Mouse (Mus musculus): ENCODE data around the gene Gm28230.
A peak's percentile ranks its signal among the peaks of the same experiment; 100 is the strongest.

Gene Gm28230

DNA sequence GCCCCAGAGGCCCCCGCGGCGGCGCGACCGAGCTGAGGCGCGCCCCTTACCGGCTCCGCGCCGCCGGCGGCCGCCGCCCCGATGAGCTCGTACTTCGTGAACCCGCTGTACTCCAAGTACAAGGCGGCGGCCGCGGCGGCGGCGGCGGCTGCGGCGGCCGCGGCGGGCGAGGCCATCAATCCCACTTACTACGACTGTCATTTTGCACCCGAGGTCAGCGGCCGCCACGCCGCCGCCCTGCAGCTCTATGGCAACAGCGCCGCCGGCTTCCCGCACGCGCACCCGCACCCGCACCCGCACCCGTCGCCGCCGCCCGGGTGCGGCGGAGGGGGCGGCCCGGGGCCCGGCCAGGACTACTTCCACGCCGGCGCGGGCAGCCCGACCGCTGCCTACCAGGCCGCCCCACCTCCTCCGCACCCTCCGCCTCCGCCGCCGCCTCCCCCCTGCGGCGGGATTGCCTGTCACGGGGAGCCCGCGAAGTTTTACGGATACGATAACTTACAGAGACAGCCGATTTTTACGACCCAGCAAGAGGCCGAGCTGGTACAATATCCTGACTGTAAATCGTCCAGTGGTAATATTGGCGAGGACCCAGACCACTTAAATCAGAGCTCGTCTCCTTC lies 20.9 kb upstream of the Gm28230 start:
- no peak for DNase-seq

- no peak for DNase-seq
Measured at GRCm38 (mm10) chr2:74706393-74706960, 20.1 kb upstream of the Gm28230 start.

DNA sequence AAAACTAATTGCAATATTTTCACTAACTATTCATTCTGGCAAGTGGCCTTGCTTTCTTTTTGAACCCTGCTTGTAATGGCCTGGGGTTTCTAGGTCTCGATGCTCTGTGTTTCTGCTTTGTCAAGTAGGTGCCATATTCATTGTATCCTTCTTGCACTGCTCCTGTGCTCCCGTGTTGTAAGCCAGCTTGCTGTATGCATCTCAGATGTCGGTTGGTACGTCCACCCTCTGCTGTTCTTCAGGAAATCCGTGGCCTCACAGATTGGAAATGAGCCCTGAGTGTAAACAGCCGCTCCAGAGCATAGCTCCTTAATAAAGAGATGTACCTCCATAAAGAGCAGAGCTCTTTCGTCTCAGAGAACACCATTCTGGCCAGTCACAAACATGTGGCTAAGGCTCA lies 18.9 kb upstream of the Gm28230 start:
- DNase-seq: no peak

- DNase-seq: no peak
Measured at GRCm38 (mm10) chr2:74708676-74709075, 17.9 kb upstream of the Gm28230 start.

GRCm38 (mm10) chr2:74709465-74710419 lies 16.8 kb upstream of the Gm28230 start:
- DNase-seq: no peak

GRCm38 (mm10) chr2:74710929-74711543 lies 15.5 kb upstream of the Gm28230 start:
- no peak for DNase-seq

DNA sequence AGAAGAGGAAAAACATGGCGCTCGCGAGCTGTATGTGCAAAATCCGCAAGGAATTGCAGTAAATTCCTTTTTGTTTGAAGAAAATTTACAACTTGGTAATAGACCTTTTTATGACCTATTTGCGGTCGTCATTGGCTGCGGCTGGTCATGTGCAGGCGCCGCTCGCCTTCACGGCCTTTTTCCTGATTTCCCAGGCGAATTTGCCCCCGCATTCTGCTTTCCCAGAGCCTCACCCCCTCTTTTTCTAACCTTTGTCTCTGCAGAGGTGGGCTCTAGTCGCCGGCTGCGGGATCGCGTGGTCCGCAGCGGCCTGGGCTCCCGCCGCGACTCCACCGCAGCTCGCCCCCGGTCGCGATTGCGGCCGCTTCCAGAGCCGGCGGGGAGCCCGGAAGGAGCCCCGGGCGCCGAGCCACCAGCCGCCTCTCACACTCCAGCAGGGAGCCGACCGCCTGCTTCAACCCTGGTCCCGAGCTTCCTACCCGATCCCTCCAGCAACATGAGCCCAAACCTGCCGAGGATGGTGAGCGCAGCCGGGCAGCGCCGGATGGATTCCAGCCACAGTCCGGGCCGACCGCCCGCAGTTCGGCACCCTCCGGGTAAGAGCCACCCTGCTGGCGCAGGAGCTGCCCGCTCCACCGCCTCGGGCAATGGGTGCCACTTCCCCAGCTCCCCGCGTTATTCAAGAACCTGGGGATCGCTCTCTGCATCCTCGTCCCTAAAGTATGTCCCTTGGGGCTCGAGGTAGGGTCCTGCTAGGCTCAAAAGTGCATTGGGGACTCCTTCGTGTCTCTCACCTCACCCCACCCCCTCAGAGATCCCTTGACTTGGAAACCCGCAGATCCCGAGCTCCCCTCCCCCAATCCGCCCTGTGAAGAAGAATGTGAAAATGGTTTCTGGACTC lies 14.6 kb upstream of the Gm28230 start, which contains the start of the genes Hoxd3 and Hoxd4:
TSS of gene Hoxd3 (plus strand) at position 207 of the 901 bp plus-strand sequence.
TSS of gene Hoxd4 (plus strand) at position 209 of the 901 bp plus-strand sequence.
- DNase-seq: no peak

DNA sequence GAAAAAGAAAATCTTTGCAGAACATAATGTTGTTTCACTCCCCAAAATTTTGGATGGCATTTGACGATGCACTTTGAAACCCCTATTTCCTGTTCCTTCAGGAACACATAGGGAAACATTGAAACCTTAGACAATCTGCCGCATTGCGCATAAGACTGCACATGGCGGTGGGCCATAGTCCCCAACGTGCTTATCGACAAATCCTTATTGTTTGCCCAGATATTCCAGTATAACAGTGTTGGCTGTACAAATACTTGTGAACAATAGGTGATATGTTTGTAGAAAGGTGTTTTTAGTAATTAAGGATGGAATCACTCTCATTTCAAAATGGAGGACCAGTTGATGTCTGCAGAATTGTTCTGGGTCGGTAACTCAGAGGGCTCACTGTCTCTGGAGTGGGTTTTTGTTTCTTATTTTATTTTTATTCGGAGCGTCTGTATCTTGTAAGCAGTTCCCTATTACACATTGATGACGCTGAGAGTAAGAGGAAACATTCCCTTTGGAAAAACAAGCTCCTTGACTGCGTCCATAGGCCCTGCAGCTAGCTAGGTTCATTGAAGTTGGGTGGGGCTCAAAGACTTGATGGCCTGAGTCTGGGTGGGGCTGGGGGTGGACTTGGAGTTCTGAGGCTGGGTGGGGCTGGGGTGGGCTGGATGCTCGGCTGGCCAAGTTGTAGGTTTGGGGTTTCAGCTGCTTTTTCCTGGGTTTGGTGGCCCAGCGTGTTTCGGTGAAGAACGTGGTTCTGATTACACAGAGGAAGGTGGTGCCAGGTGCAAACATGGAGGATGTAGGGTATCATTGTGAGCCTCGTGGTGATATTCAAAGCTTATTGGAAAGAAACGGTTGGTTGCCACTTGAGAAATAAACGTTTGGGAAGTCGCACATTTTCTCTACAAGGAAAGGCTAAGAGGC lies 13.0 kb upstream of the Gm28230 start:
- DNase-seq: no peak

GRCm38 (mm10) chr2:74714156-74714789 lies 12.3 kb upstream of the Gm28230 start:
- no peak for DNase-seq

DNA sequence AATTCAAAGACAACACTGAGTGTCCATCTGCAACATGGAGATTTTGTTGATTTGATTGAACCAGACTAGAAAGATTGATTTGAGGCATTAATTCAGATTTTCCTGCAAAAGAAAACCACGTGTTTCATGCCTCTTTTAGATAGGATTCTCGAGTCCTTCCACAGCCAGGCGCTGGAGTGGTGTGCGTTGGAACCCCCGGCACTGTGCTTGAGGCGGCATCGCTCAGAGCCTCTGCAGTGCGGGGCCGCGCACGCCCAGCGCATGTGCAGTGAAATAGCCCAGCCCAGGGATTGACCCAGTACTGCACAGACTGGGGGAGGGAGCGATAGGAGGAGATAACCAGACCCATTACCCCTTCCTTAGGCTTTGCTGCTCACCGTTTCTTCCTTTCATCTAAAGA lies 11.6 kb upstream of the Gm28230 start:
- DNase-seq: no peak

DNA sequence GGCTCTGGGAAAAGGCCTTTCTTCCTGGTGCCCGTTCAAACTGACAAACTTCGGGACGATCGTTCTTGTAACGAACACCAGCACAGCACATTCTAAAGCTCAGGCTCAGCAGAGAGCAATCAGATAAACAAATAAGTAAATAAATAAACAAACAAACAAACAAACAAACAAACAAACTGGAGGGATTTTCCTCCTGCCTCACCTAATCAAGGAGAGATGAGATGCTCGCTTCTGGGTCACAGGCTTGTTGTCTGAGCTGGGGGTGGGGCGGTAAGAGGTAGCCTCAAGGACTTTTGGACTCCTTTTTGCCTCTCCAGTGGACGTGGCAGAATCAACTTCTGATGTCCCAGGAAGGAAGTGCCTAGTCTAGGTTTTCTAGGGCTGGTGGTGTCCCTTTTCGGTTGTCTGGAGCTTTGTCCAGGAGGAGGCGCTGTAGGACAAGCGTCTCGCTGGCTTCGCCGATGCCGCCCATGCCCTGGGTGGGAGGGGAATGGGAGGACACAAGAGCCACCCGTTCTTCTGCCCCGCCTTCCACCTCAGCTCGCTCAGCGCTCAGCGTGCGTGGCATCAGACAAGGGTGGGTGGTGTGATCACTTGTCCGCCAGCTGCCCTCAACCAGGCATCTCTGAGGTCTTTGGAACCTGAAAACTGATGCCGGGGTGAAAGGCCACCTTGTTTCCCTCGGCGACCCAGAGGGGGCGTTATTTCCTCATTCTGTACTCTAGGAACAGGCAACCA lies 10.9 kb upstream of the Gm28230 start:
- peak; percentile 66 to 77 for DNase-seq

DNA sequence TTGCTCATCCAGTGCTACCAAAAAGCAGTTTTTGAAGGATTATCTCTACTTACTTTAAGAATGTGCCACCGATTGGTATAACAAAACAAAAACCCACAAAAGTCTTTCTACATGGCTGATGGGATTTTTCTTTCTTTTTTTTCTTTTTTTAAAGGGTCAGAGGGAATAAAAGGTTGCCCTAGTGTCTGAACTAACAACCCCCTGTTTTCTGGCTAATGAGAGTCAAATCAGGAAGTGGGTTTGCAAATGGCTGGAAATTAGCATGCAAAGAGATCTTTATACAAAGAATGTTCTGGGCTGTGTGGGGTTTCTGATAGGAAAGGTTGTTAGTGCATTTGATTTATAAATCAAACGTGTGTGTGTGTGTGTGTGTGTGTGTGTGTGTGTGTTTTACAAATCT lies 6.1 kb upstream of the Gm28230 start:
- DNase-seq: no peak

DNA sequence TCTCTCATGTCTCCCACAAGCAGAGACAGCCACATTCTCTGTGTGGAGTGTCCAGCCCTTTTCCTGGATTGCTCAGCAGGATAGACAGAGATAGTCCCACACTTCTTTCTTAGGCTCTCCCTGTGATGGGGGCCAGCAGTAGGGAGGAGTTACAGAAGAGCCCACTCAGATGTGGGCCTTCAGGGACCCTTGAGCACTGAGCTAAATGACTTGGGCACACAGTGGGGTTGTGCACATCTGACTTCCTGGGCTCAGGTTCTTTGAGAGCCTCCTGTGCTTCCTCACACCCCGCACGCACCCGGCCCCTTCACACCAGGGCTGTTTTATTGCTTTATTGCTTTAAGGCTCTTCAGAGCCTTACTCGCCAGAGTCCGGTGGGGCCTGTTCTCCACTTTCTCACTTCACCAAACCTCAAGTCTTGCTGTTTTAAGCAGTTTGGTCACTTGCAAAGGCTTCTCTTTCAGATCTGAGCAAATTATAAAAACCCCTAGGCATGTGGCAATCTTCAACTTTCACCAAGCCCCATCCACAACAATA lies 5.5 kb upstream of the Gm28230 start:
- DNase-seq: no peak

DNA sequence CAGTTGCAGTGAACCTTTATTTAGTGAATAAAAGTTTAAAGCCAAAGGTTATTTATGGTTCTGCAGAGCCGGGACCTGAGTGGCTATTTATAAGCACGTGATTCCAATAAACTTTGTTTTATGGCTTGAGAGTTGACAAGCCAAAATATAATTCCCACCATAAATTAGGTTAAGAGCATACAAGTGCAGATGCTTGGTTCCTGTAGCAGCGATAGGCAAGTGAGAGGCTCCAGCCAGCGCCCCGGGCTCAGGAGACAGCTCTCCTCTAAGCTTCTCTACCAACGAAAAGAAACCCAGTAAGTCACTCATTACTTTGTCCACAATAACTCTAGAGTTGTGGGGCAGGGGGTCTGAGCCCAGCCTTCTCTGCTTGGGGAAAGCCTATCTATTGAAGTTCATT lies 4.6 kb upstream of the Gm28230 start:
- DNase-seq: no peak

DNA sequence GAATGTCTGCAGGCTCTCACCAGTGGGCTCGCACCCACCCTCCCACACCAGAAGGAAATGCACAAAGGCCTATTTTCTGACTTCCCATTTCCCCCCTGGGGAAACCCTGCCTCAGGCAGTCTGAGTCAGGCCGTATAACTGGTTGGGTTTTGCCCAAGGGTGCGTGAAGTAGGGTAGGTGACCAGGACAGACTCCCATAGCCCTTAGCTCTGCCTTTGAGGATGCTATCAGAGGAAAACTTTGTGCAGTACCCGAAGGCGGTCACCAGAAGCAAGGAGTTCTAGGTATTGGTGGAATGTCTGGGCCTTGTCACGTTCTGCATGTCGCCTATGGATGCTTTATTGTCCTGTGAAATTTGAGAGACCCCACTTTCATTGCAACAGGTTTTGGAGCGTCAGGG lies 3.6 kb upstream of the Gm28230 start:
- DNase-seq: no peak

- no peak for DNase-seq
Measured at GRCm38 (mm10) chr2:74724244-74725015, 2.1 kb upstream of the Gm28230 start.

DNA sequence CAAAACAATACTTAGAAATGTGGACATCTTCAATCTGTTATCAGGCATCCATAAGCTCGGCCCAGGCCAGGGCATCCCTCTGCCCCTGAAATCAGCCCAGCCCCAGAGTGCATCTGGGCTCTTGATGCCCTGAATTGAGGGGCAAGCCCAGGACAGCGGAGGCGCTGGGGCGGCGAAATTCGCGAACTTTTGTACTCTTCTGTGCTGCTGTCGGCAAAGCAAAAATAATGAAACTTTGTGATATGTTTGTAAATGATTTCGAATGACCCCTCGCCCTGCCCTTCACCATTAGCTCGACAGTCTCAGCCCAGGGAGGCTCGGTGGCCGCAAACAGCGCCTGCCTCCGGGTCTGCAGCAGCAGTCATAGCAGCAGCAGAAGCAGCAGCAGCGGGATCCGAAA lies 1.4 kb upstream of the Gm28230 start:
- DNase-seq: no peak

- no peak for DNase-seq
Measured at GRCm38 (mm10) chr2:74726973-74727639, 578 bp downstream of the Gm28230 start.
